Mouse (Mus musculus) liver, embryonic 14 days (tissue): ENCODE data around the gene Snrk. TPM values are rescaled to one million over a fixed set of nuclear protein-coding genes. Genes with fewer than 3 reads are reported as not detected.

Source experiments
- polyA plus RNA-seq: library from polyadenylated mRNA; depleted of rRNA; stranded (reverse); fragments of >200 nt; gene quantifications from 2 replicates; pipeline ENCODE4 v1.2.3, GENCODE M21; 2012; rRNA removed

Gene Snrk
- polyA plus RNA-seq: 10.7 and 12.8 TPM in 2 replicates

DNA sequence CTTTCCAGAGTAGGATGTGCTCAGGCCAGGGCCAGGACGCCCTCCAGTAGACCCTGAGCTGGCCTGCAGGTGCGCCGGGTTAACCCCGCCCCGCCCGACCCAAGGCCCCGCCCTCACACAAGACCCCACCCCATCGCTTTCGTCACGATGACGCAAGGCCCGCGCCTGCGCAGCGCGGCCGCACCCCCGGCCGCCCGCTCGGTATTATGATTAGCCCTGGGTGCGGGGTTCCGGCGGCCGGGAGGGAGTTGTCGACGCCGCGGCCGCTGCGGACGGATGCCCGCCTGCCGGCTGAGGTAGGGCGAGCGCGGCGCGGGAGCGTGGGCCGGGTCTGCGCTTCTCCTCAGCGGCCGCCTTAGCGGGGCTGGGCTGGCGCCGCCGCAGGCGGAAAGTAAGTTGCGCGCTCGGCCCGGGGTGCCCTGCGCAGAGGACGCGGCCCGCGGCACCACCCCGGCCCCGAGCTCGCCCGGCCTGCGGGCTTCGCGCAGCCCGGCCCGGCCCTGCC lies at the start of gene Snrk:
Gene Snrk (plus strand): TSS at position 155 of the 505 bp plus-strand sequence.

Other genes with a start within 250 kb of the Snrk start
- gene Ackr2, start 218.9 kb upstream of the Snrk start, polyA plus RNA-seq: 0.15 and 0.26 TPM in 2 replicates
- 0.49 and 0.73 TPM in 2 replicates for gene Cyp8b1, start 201.0 kb upstream of the Snrk start, polyA plus RNA-seq
- 0.10 and 0.12 TPM in 2 replicates for gene Fam198a, start 166.3 kb upstream of the Snrk start, polyA plus RNA-seq
- 1.8 and 2.1 TPM in 2 replicates for gene Pomgnt2, start 120.2 kb upstream of the Snrk start, polyA plus RNA-seq
- 6.5 and 7.7 TPM in 2 replicates for gene Ano10, start 177.2 kb downstream of the Snrk start, polyA plus RNA-seq
- gene Abhd5, start 234.3 kb downstream of the Snrk start, polyA plus RNA-seq: 13.4 and 17.7 TPM in 2 replicates